In the genomic region with DNA sequence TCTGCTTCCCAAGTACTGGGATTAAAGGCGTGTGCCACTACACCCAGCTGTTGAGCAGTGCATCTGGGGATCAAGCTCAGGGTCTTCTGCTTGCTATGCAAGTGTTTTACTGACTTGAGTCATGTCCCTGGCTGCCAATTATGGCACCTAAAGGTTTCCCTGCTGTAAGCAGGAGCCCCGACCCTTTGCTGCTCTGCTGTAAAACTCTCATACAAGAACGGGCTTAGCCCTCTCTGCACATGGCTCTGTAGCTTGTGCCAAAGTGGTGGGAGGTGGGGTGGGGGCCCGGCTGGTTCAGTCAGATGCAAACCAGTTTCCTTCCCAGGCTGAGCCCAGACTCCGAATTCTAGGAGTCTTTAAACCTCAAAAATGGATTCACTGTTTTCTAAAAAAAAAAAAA, we compare ENCODE assay signal across 23 mouse cellular contexts.
DNase-seq lines count a peak whose midpoint lies in the region; ATAC-seq and TF ChIP-seq lines count a peak whose summit lies in the region.
"Had no signal": no experiment of that assay in that cellular context is flagged by ENCODE, and none has a peak within 500 bp of the region (broad histone marks: within the 10 kb centered on the region; RNA-seq: fewer than 3 reads in every experiment).

No protein-coding gene starts in this region.

- H3K4me3 ChIP-seq in gastrocnemius, adult 2 months, result peak overlapping the region; percentile 43; the same call in 1 of the 2 replicates
- H3K4me3 ChIP-seq in lung, embryonic 15.5 days, result no peak overlapping the region
- H3K4me3 ChIP-seq in limb, embryonic 13.5 days, result no peak overlapping the region
- H3K4me3 ChIP-seq: embryonic facial prominence, embryonic 12.5 days; heart, adult 2 months; heart, embryonic 13.5 days; liver, embryonic 15.5 days; midbrain, embryonic 10.5 days; neural tube, embryonic 15.5 days had no signal

- H3K27me3 ChIP-seq in lung, embryonic 15.5 days, result no peaks in the 10 kb centered on the region
- no peaks in the 10 kb centered on the region; the same call in 1 of the 2 replicates for H3K27me3 ChIP-seq in limb, embryonic 13.5 days
- H3K27me3 ChIP-seq: embryonic facial prominence, embryonic 12.5 days; heart, embryonic 13.5 days; liver, embryonic 15.5 days; neural tube, embryonic 15.5 days had no signal

- no peak for TF ChIP-seq POLR2A in brain, embryonic 14.5 days (IDR thresholded peaks at IDR 0.05; ENCODE audit: borderline replicate concordance, extremely low read depth, insufficient read depth, insufficient read length, poor library complexity, severe bottlenecking)

- no peak for TF ChIP-seq CTCF in gastrocnemius, adult 2 months (IDR thresholded peaks at IDR 0.05)
- TF ChIP-seq CTCF in brain, embryonic 14.5 days (IDR thresholded peaks at IDR 0.05; ENCODE audit: borderline replicate concordance, extremely low read depth, insufficient read depth, insufficient read length), result no peak

- no peak for DNase-seq in gastrocnemius, adult 2 months
- DNase-seq in gastrocnemius, postnatal 36 days, result no peak
- no peak for DNase-seq in lung, postnatal 36 days
- DNase-seq in brain, embryonic 14.5 days (ENCODE audit: low read depth), result peak; percentile 60
- DNase-seq in adrenal gland, adult 8-10 months, result no peak
- DNase-seq: cerebellum, adult 8-10 months; heart, adult 2 months; heart, postnatal 14 days; kidney, adult 11 months; liver; right cerebral cortex, adult 18-20 months; thymus, postnatal 14 days had no signal

- no peaks in the 10 kb centered on the region for H3K9me3 ChIP-seq in lung, embryonic 15.5 days
- H3K9me3 ChIP-seq in limb, embryonic 13.5 days, result no peaks in the 10 kb centered on the region
- H3K9me3 ChIP-seq: embryonic facial prominence, embryonic 12.5 days; heart, embryonic 13.5 days; liver, embryonic 15.5 days; midbrain, embryonic 10.5 days; neural tube, embryonic 15.5 days had no signal

- no peaks in the 10 kb centered on the region for H3K36me3 ChIP-seq in lung, embryonic 15.5 days
- no peaks in the 10 kb centered on the region for H3K36me3 ChIP-seq in limb, embryonic 13.5 days
- H3K36me3 ChIP-seq: embryonic facial prominence, embryonic 12.5 days; heart, embryonic 13.5 days; liver, embryonic 15.5 days; midbrain, embryonic 10.5 days; neural tube, embryonic 15.5 days had no signal

- peak overlapping the region; percentile 75 for H3K27ac ChIP-seq in gastrocnemius, adult 2 months
- H3K27ac ChIP-seq in lung, embryonic 15.5 days, result peak overlapping the region; percentile 74
- peak overlapping the region; percentile 75 for H3K27ac ChIP-seq in limb, embryonic 13.5 days
- H3K27ac ChIP-seq: embryonic facial prominence, embryonic 12.5 days; heart, embryonic 13.5 days; kidney, postnatal 0 days; liver, embryonic 15.5 days; macrophage; midbrain, embryonic 10.5 days; neural tube, embryonic 15.5 days had no signal

- H3K9ac ChIP-seq in lung, embryonic 15.5 days, result no peak overlapping the region
- H3K9ac ChIP-seq in limb, embryonic 13.5 days, result no peak overlapping the region
- H3K9ac ChIP-seq: embryonic facial prominence, embryonic 12.5 days; heart, embryonic 13.5 days; liver, embryonic 15.5 days; neural tube, embryonic 15.5 days had no signal

- intact Hi-C loops in gastrocnemius, adult 2 months (cut with DNase I), result no loop called here
- intact Hi-C loops in gastrocnemius, postnatal 36 days (cut with DNase I), result no loop called here

- peak; percentile 23; the same call in 1 of the 2 replicates for ATAC-seq in lung, embryonic 15.5 days (ENCODE audit: borderline replicate concordance, extremely low read depth, low FRiP score, low TSS enrichment)
- peak; percentile 70; the same call in 1 of the 2 replicates for ATAC-seq in limb, embryonic 13.5 days (ENCODE audit: low FRiP score, low read depth)
- no peak for ATAC-seq in megakaryocyte progenitor cell, adult 5-6 weeks (replicated peaks; ENCODE audit: poor library complexity)
- ATAC-seq: forebrain, embryonic 16.5 days had no signal

- no peak overlapping the region for H3K4me2 ChIP-seq in lung, embryonic 15.5 days
- H3K4me2 ChIP-seq in limb, embryonic 13.5 days (replicated peaks), result no peak overlapping the region; the same call in 1 of the 2 replicates
- H3K4me2 ChIP-seq: embryonic facial prominence, embryonic 12.5 days; heart, embryonic 13.5 days; liver, embryonic 15.5 days; neural tube, embryonic 15.5 days had no signal

- 54% methylated on average over 5 of the region's 5 CpGs for WGBS in lung, embryonic 15.5 days
- 29% methylated on average over 5 of the region's 5 CpGs for WGBS in limb, embryonic 13.5 days

- H3K4me1 ChIP-seq in lung, embryonic 15.5 days, result peaks cover 28% of the 10 kb centered on the region
- peaks cover 32% of the 10 kb centered on the region for H3K4me1 ChIP-seq in limb, embryonic 13.5 days
- H3K4me1 ChIP-seq: heart, embryonic 13.5 days; liver, embryonic 15.5 days had no signal
